Mouse (Mus musculus) liver, embryonic 14.5 days (tissue): ENCODE results near the gene Ctnnd2.

Experiments
- CTCF ChIP-seq: IDR thresholded peaks from 2 replicates; pipeline ENCODE4 v1.5.1; 2016; ENCODE audit warnings: antibody characterized with exemption, low read depth, control low read depth
- EP300 ChIP-seq: IDR thresholded peaks from 2 replicates; pipeline ENCODE4 v1.6.1; 2016; ENCODE audit warnings: antibody characterized with exemption, low read depth

DNA sequence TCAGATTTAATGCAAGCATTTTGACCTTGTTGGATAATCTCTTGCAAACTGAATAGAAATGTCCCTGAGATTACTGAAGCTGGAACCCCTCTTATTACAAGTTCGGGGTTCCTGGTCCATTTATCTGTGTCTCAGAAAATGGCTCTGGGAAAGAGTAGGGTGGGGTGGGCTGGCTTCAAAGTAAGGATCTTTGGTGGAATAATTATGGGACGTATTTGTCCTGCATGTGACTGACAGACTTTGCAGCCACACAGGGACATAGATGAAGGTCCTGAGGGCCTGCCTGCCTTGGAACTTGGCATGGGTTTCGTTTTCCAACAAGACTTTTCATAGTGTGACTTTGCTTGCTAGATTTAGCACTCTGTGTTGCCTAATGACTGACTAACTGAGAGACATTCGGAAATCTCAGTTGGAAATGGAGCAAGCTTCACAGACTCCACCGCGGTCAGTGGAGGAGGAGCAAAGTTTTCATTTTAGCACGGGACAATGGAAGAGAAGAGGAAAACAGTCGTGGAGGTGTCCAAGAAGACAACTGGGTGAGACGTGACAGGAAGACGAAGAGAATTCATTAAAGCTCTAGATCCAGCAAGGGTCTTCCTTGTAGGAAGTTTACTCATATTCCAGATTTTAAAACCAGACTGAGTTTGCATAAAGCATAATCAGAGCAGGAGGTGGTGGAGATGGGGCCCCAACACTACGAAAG, 749 bp upstream of the Ctnnd2 start:
- TF ChIP-seq CTCF (no peak), EP300 (no peak)
